Mouse (Mus musculus) myocyte (in vitro differentiated cells): ENCODE measurements around the gene Slc15a3.

Experiments
- E2F4 ChIP-seq: IDR thresholded peaks from one replicate; pipeline ENCODE4 v1.6.1; 2011; ENCODE audit warnings: mild to moderate bottlenecking, control low read depth, moderate library complexity; ENCODE audit not compliant: insufficient read depth
- MAX ChIP-seq: IDR thresholded peaks from one replicate; pipeline ENCODE4 v1.6.1; 2011; ENCODE audit warnings: low read depth, mild to moderate bottlenecking, control low read depth
- MYOG ChIP-seq, 3 experiments: IDR thresholded peaks; one replicate each; pipeline ENCODE4 v1.6.1; 2011; ENCODE audit warnings: control low read depth in 2 of 3, low read depth in 2 of 3, mild to moderate bottlenecking in 2 of 3; ENCODE audit not compliant: insufficient read length in 2 of 3, control insufficient read depth in 1 of 3, insufficient read depth in 1 of 3
- POLR2A ChIP-seq: IDR thresholded peaks from one replicate; pipeline ENCODE4 v1.6.1; 2011; ENCODE audit warnings: low read depth, mild to moderate bottlenecking, control low read depth, moderate library complexity; ENCODE audit not compliant: insufficient read length
- REST ChIP-seq: IDR thresholded peaks from one replicate; pipeline ENCODE4 v1.6.1; 2011; ENCODE audit warnings: mild to moderate bottlenecking, control low read depth, moderate library complexity; ENCODE audit not compliant: insufficient read depth, insufficient read length
- TCF12 ChIP-seq: IDR thresholded peaks from one replicate; pipeline ENCODE4 v1.6.1; 2011; ENCODE audit warnings: mild to moderate bottlenecking, control low read depth; ENCODE audit not compliant: poor library complexity, insufficient read depth, severe bottlenecking
- TCF3 ChIP-seq: IDR thresholded peaks from one replicate; pipeline ENCODE4 v1.6.1; 2011; ENCODE audit warnings: low read depth, control low read depth; ENCODE audit not compliant: insufficient read length
- USF1 ChIP-seq: IDR thresholded peaks from one replicate; pipeline ENCODE4 v1.6.1; 2011; ENCODE audit warnings: low read depth, mild to moderate bottlenecking, control low read depth, moderate library complexity

- peak in 2 of 3 experiments; percentile 44 to 76 for TF ChIP-seq MYOG (IDR thresholded peaks at IDR 0.05; ENCODE audit: control insufficient read depth in 1 of 3, insufficient read depth in 1 of 3, insufficient read length in 2 of 3, low read depth in 2 of 3)
- peak; percentile 99 for TF ChIP-seq POLR2A
- TF ChIP-seq USF1: peak; percentile 77
- TF ChIP-seq REST: no peak
- TF ChIP-seq TCF12: no peak
- peak; percentile 8 for TF ChIP-seq TCF3
- no peak for TF ChIP-seq E2F4
- TF ChIP-seq MAX: peak; percentile 37
Measured at GRCm38 (mm10) chr19:10869241-10869885, 29.8 kb downstream of the Slc15a3 start.
